Mouse (Mus musculus) intestine, postnatal 0 days (tissue): ENCODE measurements around the gene Slc9a3r2. TPM values are rescaled to one million over a fixed set of nuclear protein-coding genes. Genes with fewer than 3 reads are reported as not detected.

ENCODE experiments used
- ATAC-seq: fragments of 200-750 bp; cut with Nextera tagmentation; 2 replicates; pipeline ENCODE4 v1.8.0; 2017; ENCODE audit warnings: mild to moderate bottlenecking, moderate TSS enrichment, moderate library complexity
- H3K27ac ChIP-seq: fragments of 300-500 bp; sonication (generic); 2 replicates; pipeline ENCODE4 v1.5.1; 2014; ENCODE audit warnings: mild to moderate bottlenecking, low read depth, low read length, moderate library complexity
- H3K27me3 ChIP-seq: fragments of 300-500 bp; sonication (generic); replicated peaks from 2 replicates; pipeline ENCODE4 v1.6.1; 2014; ENCODE audit warnings: low read length, mixed read lengths; ENCODE audit not compliant: control insufficient read depth, insufficient read depth
- H3K36me3 ChIP-seq: fragments of 300-500 bp; sonication (generic); 2 replicates; pipeline ENCODE4 v1.6.1; 2014; ENCODE audit warnings: mild to moderate bottlenecking, moderate library complexity; ENCODE audit not compliant: control insufficient read depth, insufficient read depth
- H3K4me1 ChIP-seq: fragments of 300-500 bp; sonication (generic); replicated peaks from 2 replicates; pipeline ENCODE4 v1.6.1; 2014; ENCODE audit warnings: antibody characterized with exemption, low read length, mixed read lengths; ENCODE audit not compliant: control insufficient read depth, insufficient read depth
- H3K4me2 ChIP-seq: fragments of 300-500 bp; sonication (generic); replicated peaks from 2 replicates; pipeline ENCODE4 v1.6.1; 2014; ENCODE audit warnings: low read depth, mild to moderate bottlenecking, moderate library complexity
- H3K4me3 ChIP-seq: fragments of 300-500 bp; sonication (generic); 2 replicates; pipeline ENCODE4 v1.5.1; 2014; ENCODE audit warnings: low read depth, low read length
- H3K9ac ChIP-seq: fragments of 300-500 bp; sonication (generic); 2 replicates; pipeline ENCODE4 v1.6.1; 2014; ENCODE audit warnings: mild to moderate bottlenecking, low read depth, low read length
- H3K9me3 ChIP-seq: fragments of 300-500 bp; sonication (generic); 2 replicates; pipeline ENCODE4 v1.6.1; 2016; ENCODE audit warnings: mixed run types; ENCODE audit not compliant: control insufficient read depth
- CTCF ChIP-seq: sonication (generic); IDR thresholded peaks from 2 replicates; pipeline ENCODE4 v1.5.1; 2016; ENCODE audit warnings: low read depth, mild to moderate bottlenecking, control low read depth, antibody characterized with exemption, moderate library complexity
- WGBS: fragments of 180-500 bp; shearing (Covaris S2); extraction: QIAGEN DNeasy Blood & Tissue Kit; methylation state at CpG from one replicate; pipeline ENCODE4 v1.1.7; 2014; 5-methylcytosine and 5-hydroxymethylcytosine counted together
- polyA plus RNA-seq: library from polyadenylated mRNA; unstranded; fragments of >200 nt; fragmentation: Nextera tagmentation; extraction: Ambion mirVana; gene quantifications from 2 replicates; pipeline ENCODE4 v1.2.1, GENCODE M21; 2015

The Slc9a3r2 gene
- polyA plus RNA-seq, 1 experiment from 2014 or later = 26.5 TPM

- peaks cover 3% of the 10 kb centered on the region; the same call in 1 of the 2 replicates for H3K27me3 ChIP-seq
- peak overlapping the region; percentile 82 for H3K4me2 ChIP-seq
- ATAC-seq = no peak
- H3K4me3 ChIP-seq = peak overlapping the region; percentile 86
- no peaks in the 10 kb centered on the region for H3K9me3 ChIP-seq
- peak overlapping the region; percentile 71 for H3K9ac ChIP-seq
- H3K36me3 ChIP-seq = peaks cover 19% of the 10 kb centered on the region; the same call in 1 of the 2 replicates
- no peaks in the 10 kb centered on the region for H3K4me1 ChIP-seq
- no peak for TF ChIP-seq CTCF
- H3K27ac ChIP-seq = peak overlapping the region; percentile 89
- 4% methylated on average over 51 of the region's 51 CpGs for WGBS
These were observed 45.3 kb upstream of the Slc9a3r2 start for GRCm38 (mm10) chr17:24695326-24696010.

- H3K4me1 ChIP-seq = peaks cover 6% of the 10 kb centered on the region; the same call in 1 of the 2 replicates
- H3K27ac ChIP-seq = no peak overlapping the region
- 83% methylated on average over 5 of the region's 5 CpGs for WGBS
- H3K9me3 ChIP-seq = no peaks in the 10 kb centered on the region
- no peak overlapping the region for H3K4me2 ChIP-seq
- peaks cover 33% of the 10 kb centered on the region for H3K27me3 ChIP-seq
- no peak overlapping the region for H3K4me3 ChIP-seq
- TF ChIP-seq CTCF = no peak
- H3K36me3 ChIP-seq = peaks cover 10% of the 10 kb centered on the region; the same call in 1 of the 2 replicates
- H3K9ac ChIP-seq = no peak overlapping the region
- no peak for ATAC-seq
These were observed 42.3 kb upstream of the Slc9a3r2 start for GRCm38 (mm10) chr17:24692385-24692784.

GRCm38 (mm10) chr17:24689251-24690081 is 39.3 kb upstream of the Slc9a3r2 start, which contains the start of gene Syngr3:
Gene Syngr3, minus strand, starts transcription at chr17:24689955.
- H3K4me3 ChIP-seq = peak within 1 kb of the TSS; percentile 38
- peak within 1 kb of the TSS; percentile 65 for H3K4me2 ChIP-seq
- 0 out of 2 replicates have a peak, but pooled peaks have one; percentile 12 for TF ChIP-seq CTCF
- peaks cover 36% of the 10 kb centered on the region for H3K27me3 ChIP-seq
- ATAC-seq = no peak
- no peaks in the 10 kb centered on the region for H3K9me3 ChIP-seq
- H3K4me1 ChIP-seq = peaks cover 6% of the 10 kb centered on the region; the same call in 1 of the 2 replicates
- peaks cover 10% of the 10 kb centered on the region; the same call in 1 of the 2 replicates for H3K36me3 ChIP-seq
- no peak within 1 kb of the TSS for H3K27ac ChIP-seq
- WGBS = 2% methylated on average over 46 of the region's 55 CpGs
- peak within 1 kb of the TSS; percentile 37 for H3K9ac ChIP-seq

GRCm38 (mm10) chr17:24687599-24687998 is 37.5 kb upstream of the Slc9a3r2 start:
- peaks cover 4% of the 10 kb centered on the region; the same call in 1 of the 2 replicates for H3K36me3 ChIP-seq
- ATAC-seq = no peak
- no peak for TF ChIP-seq CTCF
- no peak overlapping the region for H3K27ac ChIP-seq
- H3K9me3 ChIP-seq = no peaks in the 10 kb centered on the region
- peak overlapping the region; percentile 38 for H3K4me3 ChIP-seq
- H3K4me1 ChIP-seq = peaks cover 6% of the 10 kb centered on the region; the same call in 1 of the 2 replicates
- WGBS = 23% methylated on average over 23 of the region's 23 CpGs
- peak overlapping the region; percentile 61 for H3K4me2 ChIP-seq
- peaks cover 36% of the 10 kb centered on the region for H3K27me3 ChIP-seq
- no peak overlapping the region for H3K9ac ChIP-seq

- Histone ChIP-seq H3K9ac (peak overlapping the region; percentile 26; the same call in 1 of the 2 replicates), H3K4me2 (peak overlapping the region; percentile 61), H3K36me3 (peaks cover under 1% of the 10 kb centered on the region; the same call in 1 of the 2 replicates), H3K27ac (no peak overlapping the region), H3K9me3 (no peaks in the 10 kb centered on the region), H3K4me3 (peak overlapping the region; percentile 38), H3K27me3 (peaks cover 36% of the 10 kb centered on the region), H3K4me1 (peaks cover 6% of the 10 kb centered on the region; the same call in 1 of the 2 replicates)
- TF ChIP-seq CTCF = peak; percentile 11; the same call in 1 of the 2 replicates
- under 1% methylated on average over 25 of the region's 25 CpGs for WGBS
- peak; percentile 46 for ATAC-seq
These were observed 37.0 kb upstream of the Slc9a3r2 start for GRCm38 (mm10) chr17:24687146-24687595.
